Mouse (Mus musculus) telencephalon, adult 2 months (tissue): ENCODE data around the gene Evx1.
A peak's percentile ranks its signal among the peaks of the same experiment; 100 is the strongest.

Experiments used
- DNase-seq: peaks from one replicate; pipeline ENCODE4 v3.0.0-alpha.2; 2011; ENCODE audit warnings: low read depth, low spot score

The Evx1 gene

DNA sequence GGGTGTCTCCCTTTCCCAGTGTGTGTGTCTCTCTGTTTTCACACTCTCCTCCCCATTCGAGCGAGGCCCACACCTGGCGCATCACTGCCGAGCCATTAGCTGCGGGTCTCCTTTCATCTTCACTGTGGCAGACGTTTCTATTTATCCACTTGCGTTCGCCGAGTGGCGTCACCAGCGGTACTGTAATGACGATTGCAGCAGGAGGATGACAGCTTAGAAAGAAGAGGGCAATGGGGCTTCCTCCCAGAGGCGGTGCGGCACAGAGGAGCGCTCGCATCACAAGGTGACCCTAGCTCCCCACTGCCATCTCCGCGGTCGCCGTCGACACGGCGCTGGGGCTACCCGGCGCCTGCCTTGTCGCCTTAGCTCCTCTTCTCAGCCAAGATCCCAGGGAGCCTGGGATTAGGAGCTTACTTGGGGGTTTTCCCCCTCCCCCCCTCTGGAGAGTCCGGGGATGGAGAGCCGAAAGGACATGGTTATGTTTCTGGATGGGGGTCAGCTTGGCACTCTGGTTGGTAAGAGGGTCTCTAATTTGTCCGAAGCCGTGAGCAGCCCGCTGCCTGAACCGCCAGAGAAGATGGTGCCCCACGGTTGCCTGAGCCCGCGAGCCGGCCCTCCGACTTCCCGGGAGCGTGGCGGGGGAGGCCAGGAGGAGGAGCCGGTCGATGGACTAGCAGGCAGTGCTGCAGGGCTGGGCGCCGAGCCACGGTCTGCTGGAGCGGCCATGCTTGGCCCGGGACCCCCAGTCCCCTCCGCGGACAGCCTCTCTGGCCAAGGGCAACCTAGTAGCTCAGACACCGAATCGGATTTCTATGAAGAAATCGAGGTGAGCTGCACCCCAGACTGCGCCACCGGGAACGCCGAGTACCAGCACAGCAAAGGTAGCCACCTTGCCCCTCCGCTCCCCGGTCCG lies at the start of gene Evx1:
TSS of gene Evx1 (plus strand) at position 108 of the 913 bp plus-strand sequence.
- DNase-seq, result no peak

DNA sequence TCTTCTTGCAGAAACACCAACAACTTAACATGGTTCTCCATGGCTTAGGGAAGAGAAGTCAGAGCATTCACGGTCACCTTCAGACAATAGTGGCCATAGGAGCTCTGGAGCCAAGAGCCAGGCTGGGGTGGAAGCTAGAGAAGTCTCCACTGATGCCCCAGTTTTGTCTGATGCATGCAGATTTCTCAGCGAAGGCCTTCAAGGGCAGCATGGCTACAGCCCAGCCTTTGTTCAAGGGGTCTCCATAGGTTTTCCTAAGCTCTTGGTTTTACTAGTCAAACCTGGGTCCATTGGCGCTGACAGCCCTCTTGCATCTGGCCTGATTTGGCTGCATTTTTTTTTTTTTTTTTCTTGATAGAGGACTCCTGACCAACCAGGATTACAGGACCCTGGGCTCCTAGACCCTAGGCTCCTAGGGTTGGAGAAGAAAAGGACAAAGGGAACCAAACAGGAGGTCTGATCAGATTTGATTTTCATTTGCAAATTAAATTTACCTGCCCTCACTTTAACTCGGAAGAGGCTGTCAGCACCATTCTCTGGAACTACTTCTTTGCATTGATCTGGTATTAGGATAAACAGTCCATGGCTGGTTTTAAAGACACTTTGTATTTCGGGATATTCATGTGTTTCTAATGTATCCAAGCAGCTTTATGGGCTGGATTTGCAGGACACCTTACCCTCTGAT lies 49.0 kb upstream of the Evx1 start:
- no peak for DNase-seq

DNA sequence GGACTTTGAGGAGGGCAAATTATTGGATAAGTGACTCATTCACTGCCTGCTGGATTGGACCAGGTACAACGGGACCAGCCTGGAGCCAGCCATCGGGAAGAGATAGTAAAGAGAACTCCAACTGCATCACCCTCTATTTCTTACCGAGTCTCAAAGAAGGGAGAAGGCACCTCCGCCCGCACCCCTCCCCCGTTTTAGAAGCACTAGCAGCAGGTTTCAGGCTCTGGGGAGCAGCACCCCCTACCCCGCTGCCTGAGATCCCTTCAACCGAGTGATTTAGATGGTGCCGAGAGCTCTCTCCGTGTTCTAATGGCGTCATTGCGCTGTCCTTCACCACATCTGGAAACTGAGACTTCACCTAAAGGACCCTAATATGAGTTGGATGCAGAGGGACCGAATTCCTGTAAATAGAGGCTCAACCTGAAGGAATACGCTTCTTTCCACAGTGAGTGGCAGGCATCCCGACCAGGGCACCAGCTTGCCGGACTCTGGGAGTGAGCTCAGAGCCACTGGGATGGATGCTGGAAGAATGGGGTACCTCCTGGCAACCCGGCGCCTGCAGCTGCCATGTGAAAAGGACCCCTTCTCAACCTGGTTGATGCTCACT lies 47.9 kb upstream of the Evx1 start:
- no peak for DNase-seq

DNA sequence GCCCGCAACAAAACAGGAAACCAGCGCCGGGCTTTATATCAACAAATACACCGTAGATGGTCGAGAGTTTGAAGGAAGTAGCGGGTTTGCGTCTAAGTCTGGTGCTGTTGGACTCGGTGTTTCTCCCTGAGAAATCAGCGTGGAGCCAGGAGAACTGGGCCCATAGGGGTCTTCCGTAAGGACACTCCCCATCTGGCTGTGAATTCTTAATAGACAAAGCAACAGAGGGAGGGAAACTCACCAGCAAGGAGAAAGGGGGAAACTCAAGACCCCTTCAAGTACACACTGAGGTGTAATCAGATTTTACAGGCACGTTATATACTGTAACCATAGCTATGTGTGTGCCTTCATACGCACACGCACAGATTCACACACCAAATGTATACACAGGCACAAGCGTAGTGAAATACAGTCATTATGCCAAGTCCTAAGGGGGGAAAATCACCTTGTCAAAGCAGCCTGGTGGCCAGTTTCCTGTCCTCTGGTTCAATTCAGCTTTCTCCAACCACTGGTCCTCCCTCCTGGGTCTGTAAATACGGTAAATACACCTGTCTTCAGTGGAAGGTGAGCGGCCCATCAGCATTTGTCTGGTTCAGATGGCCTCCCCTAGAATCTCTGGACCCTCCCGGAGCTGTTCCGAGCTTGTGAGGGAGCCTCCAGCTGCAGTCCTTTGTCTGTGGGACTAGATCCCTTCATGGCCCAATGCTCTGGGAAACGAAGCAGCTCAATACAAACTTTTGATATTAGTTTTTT lies 47.2 kb upstream of the Evx1 start:
- no peak for DNase-seq

DNA sequence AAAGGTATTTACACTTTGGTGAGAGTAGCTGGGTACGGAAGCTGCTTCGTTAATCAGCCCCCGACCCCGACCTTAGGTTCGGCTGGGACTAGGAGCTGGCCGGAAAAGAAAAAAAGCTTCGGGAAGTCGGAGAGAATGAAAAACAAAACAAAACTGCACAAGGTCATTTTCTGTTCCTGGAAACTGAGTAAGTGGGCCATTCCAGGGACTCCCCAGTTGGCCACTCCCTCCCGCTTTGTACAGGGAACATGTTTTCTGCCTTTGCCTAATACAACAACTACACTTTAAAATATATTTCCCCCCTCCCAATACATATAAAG lies 46.7 kb upstream of the Evx1 start:
- no peak for DNase-seq

DNA sequence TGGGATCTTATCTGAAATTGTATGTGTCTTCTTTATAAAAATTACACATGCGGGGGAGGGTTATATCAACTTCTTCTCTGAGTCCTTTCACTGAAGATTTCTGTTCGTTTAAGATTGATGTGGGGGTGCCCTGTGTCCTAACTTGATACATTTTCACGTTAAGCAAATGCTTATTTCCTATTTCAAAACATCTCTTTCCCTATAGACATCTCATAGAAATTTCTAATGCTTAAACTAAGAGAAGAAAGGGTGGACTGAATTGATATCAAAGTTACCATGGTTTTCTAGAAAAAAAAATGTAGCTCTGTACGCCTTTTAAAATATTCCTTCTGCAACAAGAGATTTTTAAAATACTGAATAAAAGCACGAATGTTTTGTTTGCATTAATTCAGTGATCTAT lies 46.1 kb upstream of the Evx1 start:
- DNase-seq, result no peak

DNA sequence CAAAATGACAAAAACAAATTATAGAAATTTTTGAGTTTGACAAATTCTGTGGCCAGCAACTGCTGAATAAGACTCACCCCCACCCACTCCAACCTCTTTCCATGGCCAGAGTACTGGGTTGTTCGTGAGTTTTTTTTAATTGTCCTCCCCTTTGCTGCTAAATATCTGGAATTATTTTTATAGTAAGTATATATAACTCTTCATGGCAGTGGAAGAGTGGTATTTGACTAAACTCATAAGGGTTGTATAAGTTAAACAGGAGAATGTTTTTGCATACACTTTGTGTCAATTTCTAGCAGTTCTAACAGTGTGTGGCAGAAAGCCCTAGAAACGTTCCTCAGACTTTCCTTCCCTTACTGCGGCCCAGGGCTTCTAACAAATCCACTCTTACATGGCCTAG lies 45.6 kb upstream of the Evx1 start:
- no peak for DNase-seq

DNA sequence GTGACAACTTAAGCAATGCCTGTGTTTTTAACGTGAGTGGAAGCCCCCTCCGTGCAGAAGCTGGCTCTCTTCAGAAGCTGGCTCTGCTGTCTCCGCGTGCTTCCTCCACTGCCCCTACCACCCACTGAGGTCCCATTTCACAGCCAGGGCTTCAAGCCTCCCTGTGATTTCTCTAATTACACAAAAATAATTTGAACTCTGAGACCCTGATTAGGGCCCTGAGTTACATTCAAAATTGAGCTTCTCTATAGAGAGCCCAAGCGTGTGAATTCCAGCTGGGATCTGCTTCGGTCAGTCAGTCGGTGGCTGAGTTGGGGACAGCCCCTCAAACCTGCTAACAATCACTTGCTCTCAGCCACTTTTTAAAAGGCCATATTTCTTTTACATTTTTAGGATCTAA lies 45.0 kb upstream of the Evx1 start:
- no peak for DNase-seq

DNA sequence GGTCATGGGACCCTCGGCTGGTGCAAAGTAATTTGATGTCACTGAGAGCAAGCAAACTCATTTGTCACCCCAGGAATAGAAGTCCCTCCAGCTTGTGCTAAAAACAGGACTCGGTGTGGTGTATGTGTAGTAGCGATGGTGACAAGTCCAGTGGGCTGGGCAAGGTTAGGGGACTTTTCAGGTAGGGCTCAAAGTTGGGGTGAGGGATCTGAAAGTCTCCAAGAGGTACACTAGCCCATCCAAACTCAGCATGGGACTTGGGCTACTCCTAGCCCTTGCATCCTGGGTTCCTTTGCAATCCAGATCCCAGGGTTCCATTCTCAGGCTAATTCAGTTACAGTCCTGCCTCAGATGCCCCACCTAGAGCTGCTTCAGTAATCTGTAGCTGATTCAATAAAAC lies 44.5 kb upstream of the Evx1 start:
- DNase-seq, result no peak

DNA sequence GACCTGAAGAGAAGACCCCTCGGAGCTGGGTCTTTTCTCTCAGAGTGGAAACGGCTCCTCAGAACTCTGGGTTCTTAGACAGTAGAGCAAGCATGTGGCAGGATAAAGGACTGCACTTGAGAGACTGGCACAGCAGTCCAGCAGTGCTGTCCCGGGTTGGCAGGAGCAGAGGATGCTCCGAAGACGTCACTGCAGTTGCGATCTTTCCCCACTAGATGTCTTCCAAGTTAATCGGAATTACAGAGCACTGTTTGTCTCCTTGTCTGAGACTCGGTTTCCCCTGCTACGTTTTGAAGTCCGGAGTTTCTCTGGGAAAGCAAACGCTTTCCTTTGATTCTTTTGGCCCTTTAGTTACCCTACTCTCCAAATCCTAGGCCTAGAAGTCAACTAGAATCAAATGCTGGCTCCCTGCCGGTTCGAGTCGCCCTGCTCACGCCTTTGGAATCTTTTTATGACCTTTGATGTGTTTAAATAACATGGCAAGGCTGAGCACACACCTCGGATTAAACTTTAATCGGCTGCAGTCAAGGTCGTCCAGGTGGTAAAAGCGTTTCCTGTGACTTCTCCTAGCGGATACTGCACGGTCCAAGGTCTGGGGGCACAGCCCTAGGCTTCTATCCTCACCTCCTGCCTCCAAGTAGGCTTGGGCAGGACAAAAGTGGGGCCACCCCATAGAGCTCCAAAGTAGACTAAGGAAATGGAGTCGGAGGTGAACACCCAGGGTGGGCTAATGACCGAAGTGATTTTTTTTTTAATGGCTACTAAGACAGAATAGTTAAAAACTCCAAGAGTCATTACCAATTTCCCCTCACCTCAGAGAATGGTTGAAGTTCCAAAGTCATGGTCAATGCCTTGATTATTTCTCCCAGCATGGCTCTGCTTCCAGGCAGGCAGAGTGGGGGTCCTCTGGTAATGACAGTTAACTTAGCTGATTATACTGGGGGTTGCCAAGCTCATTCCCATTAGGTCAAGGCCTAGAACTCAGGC lies 42.5 kb upstream of the Evx1 start:
- DNase-seq, result peak; percentile 17

DNA sequence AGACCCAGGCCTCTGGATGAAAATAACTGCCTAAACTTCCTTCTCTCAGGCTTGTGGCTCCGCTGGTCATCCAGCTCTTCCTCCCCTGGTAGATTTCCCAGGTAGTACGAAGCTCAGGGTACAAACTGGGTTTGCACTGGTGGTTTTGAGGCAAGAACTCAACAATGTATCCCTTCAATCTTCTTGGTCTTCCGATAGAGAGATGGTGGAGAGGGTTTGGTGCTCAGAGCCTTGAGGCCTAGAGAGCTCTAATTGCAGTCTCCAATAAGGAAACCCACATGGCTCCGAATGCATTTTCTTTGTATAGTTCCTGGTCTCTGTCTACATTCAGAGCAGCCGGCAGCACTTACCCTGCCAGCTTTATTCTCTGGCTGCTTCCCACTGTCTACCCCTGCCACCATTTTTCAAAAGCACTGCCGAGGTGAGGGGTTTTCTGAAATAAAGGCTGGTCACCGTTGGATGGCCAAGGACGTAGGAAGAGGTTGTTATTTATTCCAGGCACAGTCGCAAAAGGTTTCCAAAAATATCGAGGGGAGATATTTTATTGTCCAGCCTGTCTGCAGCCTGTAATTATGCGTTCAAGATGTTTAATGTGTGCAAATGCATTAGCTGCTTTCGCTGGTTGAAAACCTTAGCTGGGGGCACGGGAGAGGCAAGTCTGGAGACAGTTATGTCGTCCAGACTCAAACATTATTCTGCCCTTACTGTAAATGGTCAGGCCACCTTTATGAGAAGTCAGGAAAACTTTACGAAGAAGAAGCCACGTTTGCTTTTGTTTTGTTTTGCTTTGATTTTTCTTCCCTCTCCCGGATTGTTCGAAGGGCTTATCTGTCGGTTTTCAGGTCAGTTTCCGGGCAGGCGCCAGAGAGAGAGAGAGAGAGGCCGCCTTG lies 40.3 kb upstream of the Evx1 start:
- DNase-seq, result no peak

DNA sequence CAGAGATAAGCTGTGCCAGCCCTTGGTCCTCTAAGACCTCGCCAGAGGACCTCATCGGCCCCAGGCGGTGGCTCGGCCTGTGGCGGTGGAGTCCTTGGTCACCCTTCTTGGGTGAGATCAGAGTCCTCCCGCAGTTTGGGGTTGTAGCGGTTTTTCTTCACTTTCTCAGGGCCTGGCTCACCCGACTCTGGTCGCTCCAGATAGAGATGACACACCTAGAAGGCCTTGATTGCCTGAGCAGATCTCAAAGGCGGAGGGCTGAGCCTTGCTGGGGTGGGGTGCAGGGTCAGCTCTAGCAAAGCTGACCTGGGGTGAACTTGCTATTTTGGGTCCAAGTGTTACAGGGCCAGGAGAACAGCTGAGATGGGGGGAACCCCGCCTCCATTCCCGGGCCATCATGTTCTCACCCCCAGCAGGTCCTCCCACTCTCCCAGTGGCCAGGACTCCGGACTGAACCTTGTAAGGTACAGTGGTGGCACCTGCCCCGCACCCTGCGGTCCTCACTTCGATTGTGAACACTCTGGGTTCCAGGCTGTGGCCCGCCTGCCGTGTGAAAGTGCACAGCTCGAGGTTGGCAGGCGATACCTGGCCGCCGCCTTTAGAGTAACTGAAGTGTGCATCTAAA lies 39.5 kb upstream of the Evx1 start:
- no peak for DNase-seq

DNA sequence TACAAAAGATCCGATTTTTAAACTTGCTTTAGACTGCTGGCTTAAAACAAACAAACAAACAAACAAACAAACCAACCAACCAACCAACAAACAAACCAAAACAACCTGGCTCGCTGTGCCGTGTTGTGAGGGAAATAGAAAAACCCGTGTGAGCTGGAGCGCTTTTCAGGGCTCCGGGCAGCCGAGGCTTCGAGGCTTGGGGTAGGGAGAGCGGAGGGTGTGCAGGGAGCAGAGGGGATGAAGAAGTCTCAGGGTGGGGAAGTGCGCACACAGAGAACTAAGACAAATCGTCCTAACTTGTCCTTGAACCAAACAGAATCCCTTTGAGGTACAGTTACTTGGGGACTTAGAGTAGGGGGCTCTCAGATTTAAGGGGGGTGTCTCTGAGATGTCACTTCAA lies 38.7 kb upstream of the Evx1 start:
- no peak for DNase-seq

DNA sequence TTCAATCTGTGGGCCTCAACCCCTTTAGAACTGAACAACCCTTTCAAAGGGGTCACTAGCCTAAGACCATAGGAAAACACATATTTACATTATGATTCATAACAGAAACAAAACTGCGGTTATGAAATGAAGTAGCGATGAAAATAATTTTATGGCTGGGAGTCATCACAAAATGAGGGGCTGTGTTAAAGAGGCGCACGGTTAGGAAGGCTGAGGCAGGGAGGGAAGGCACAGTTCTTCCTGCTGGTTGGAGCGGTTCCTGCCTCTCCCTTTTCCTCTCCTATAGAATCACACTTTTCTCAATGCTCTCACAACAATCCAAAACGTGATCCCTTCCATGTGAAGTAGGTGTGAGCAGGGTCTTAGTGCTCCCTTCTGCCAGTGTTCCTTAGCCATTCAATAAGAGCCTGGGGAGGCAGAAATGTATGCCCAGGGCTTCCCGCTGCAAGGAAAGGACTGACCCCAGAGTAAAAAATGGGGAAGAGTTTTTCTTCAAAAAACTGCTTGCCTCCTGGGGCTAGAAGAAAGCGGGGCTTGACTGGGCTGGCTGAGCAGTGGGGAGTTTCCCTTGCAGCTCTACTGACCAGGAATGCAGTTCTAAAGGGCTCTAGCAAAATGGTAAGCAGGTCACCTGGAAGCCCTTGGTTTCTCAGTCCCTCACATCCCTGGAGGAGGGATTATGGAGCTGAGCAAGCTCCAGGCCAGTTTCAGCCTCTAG lies 37.6 kb upstream of the Evx1 start:
- no peak for DNase-seq

DNA sequence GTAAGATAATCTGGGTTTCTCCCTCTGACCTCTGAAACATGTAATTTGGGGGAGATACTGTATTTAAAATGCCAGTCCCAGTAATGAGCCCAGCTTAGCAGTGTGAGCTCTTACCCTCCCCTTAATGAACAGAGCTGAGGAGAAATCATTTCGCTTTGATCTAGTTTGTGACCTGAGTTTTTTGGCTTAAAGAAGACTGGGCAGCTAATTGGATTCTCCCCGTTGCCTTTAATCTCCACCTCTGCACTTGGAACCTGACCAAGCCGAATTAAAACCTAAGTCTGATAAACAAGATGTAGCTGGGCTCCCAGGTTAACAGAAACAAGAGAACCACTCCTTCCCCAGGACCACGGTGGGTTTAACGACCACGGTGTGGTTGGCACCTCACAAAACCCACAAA lies 36.9 kb upstream of the Evx1 start:
- no peak for DNase-seq

DNA sequence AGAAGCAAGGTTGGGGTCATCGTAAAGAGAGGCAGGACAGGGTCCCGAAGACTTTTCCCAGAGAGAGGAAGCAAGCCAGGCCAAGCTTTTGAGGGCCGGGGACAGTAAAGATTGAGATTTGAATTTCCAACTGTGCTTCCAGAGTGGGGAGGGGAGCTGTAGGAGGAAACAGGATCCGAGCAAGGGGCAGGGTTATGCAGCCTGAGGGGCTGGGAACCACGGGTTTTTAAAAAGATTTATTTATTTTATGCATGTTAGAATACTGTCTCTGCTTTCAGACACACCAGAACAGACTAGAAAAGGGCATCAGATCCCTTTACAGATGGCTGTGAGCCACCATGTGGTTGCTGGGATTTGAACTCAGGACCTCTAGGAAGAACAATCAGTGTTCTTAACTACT lies 36.4 kb upstream of the Evx1 start:
- no peak for DNase-seq

DNA sequence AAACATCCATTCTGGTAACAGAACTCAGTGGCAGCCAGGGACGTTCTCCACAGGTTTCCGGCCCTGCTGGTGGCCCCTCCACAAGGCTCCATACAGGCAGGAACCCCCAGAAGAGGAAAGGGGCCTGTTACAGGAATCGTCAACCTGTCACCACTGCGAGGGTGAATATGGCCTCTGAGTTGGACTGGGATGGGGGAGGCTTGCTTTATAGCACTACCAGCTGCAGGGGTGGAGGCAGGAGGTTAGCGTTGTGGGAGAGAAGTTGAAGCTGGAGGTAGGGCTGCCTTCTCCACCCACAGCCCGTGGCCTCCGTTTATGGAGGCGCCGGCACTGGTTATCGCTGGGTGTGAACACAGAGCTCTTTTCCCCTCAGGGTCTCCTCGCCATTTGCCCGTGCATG lies 32.2 kb upstream of the Evx1 start:
- no peak for DNase-seq

DNA sequence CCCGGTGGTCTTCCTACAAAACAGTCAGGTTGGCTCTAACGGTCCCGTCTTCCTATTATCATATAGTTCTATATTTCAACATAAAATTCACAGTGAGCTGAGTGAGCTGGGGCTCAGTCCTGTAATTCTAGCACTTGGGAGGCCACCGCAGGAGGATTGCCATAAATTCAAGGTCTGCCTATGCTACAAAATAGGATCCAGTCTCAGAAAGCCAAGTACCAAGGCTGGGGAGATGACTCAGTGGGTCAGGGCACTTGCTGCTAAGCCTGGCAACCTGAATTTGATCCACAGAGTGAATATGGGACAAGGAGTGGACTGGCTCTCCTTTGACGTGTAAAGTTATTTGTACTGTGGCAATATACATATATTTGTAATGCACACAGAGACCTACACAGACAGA lies 29.4 kb upstream of the Evx1 start:
- DNase-seq, result no peak

DNA sequence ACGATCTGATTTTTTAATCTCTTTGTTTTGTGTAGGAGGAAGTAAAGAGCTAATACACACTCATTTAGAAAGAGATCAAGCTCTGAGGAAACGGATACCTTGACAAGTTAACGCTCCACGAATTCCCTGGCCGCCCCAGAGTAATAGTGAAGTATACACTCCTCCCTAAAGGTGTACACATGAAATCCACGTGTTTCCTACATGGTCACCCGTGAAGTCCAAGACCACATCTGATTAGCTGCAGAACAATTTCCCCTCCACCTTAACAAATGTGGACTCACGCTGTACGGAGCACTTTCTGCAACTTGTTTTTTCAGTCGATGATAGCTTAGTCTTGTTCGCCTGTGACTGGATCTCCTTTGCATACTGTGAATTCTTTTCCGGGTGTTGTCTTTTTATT lies 23.1 kb upstream of the Evx1 start:
- no peak for DNase-seq
